Mouse (Mus musculus) brain, embryonic 14.5 days (tissue): ENCODE measurements at regions not wholly inside any gene's neighbourhood (a gene's known extent, or its start where the extent isn't known, plus 50 kb on each side); places are given as distances from the start of the nearest gene placed in this dataset.

ENCODE experiments used
- DNase-seq: peaks from one replicate; pipeline ENCODE4 v3.0.0-alpha.2; 2011; ENCODE audit warnings: low read depth
- CTCF ChIP-seq: fragments of 200-500 bp; IDR thresholded peaks from 2 replicates; pipeline ENCODE4 v1.5.1; 2012; ENCODE audit warnings: inconsistent platforms, mild to moderate bottlenecking, moderate library complexity, borderline replicate concordance; ENCODE audit not compliant: insufficient read depth, insufficient read length; ENCODE audit errors: extremely low read depth
- POLR2A ChIP-seq: fragments of 200-500 bp; IDR thresholded peaks from 2 replicates; pipeline ENCODE4 v1.6.1; 2012; ENCODE audit warnings: mild to moderate bottlenecking, inconsistent platforms, borderline replicate concordance; ENCODE audit not compliant: poor library complexity, insufficient read depth, insufficient read length, severe bottlenecking; ENCODE audit errors: extremely low read depth

GRCm38 (mm10) chr10:17596743-17597142 is 126.3 kb upstream of the Cited2 start:
- no peak for DNase-seq
- no peak for TF ChIP-seq CTCF
- no peak for TF ChIP-seq POLR2A

GRCm38 (mm10) chr10:17599246-17599645 is 123.8 kb upstream of the Cited2 start:
- DNase-seq: peak; percentile 42
- no peak for TF ChIP-seq CTCF
- TF ChIP-seq POLR2A: no peak

- TF ChIP-seq CTCF (no peak), POLR2A (no peak)
- DNase-seq: peak; percentile 46
Measured at GRCm38 (mm10) chr10:17599831-17600761, 122.9 kb upstream of the Cited2 start.

DNA sequence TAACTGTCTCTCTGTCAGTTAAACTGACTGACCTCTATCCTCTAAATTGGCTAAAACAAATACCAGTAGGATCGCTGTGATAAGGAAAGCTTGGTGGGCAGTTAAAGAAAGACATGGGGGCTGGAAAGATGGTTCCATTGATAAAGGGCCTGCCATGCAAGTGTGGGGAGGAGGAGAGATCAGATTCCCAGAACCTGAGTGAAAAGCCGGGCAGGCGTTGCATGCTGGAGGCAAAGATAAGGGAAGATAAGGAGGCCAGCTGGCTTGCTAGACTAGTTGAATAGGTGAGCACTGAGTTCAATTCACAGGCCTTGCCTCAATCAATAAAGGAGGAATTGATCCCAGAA is 122.3 kb upstream of the Cited2 start:
- TF ChIP-seq POLR2A (no peak), CTCF (no peak)

GRCm38 (mm10) chr10:17602446-17602845 is 120.6 kb upstream of the Cited2 start:
- DNase-seq: no peak
- no peak for TF ChIP-seq POLR2A
- no peak for TF ChIP-seq CTCF

More for the DNA sequence above, 122.3 kb upstream of the Cited2 start:
- no peak for DNase-seq

DNA sequence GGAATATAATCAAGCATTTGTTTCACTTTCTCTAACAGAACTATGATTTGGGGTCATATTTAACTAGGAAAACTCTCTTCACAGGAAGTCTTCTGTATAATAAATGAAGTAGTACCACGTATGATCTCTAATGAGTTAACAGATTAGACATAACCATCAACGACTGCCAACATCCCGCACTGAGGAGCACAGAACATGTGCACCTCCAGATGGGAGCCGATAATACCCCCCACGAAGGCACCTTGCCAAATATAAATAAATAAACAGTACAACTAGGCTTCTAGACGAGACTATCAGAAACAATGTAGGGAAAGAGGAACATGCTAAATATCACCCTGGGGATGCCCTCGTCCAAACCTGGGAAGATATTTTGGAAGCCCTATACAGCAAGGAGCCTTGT is 114.8 kb upstream of the Cited2 start:
- peak; percentile 80 for DNase-seq
- TF ChIP-seq CTCF (no peak), POLR2A (no peak)

GRCm38 (mm10) chr10:17610592-17610991 is 112.4 kb upstream of the Cited2 start:
- TF ChIP-seq CTCF (no peak), POLR2A (no peak)

GRCm38 (mm10) chr10:17613281-17613680 is 109.7 kb upstream of the Cited2 start:
- no peak for TF ChIP-seq POLR2A
- TF ChIP-seq CTCF: no peak
- DNase-seq: no peak

More at GRCm38 (mm10) chr10:17610592-17610991, 112.4 kb upstream of the Cited2 start:
- no peak for DNase-seq

DNA sequence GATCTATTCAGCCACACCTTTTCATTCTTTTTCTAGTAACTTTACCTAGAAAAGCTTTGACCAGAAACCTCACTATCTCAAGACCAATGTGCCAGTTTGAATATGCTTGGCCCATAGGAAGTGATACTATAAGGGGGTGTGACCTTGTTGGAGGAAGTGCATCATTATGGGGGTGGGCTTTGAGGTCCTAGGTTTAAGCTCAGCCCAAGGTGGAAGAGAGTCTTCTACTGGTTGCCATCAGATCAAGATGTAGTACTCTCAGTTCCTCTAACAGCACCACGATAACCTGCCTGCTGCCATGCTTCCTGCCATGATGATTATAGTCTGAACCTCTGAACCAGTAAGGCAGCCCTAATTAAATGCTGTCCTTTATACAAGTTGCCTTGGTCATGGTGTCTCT is 105.0 kb upstream of the Cited2 start:
- DNase-seq: no peak

DNA sequence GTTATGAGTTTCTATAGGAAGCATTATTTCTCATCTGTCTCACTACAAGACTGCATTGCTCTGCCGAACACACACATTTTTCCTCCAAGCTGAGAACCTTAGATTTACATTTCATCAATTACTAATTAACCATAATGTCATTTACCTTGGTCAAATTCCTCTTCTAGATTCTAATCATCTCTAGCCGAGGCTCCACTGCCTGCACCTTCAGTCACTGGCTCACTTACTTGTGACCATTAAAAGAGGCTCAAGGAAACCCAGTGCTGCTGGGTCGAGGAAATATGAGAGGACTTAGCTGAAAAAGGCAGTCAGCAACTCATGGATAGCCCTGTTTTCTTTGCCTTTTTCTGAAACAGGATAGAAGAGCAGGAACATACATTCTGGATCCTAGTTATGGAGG is 103.4 kb upstream of the Cited2 start:
- TF ChIP-seq POLR2A (no peak), CTCF (no peak)
- no peak for DNase-seq

More for the DNA sequence above, 105.0 kb upstream of the Cited2 start:
- TF ChIP-seq CTCF (no peak), POLR2A (no peak)

GRCm38 (mm10) chr10:17621703-17622385 is 101.2 kb upstream of the Cited2 start:
- no peak for DNase-seq
- TF ChIP-seq POLR2A (no peak), CTCF (no peak)
